Comparison of ENCODE assay signal across 24 mouse cellular contexts in the genomic region with DNA sequence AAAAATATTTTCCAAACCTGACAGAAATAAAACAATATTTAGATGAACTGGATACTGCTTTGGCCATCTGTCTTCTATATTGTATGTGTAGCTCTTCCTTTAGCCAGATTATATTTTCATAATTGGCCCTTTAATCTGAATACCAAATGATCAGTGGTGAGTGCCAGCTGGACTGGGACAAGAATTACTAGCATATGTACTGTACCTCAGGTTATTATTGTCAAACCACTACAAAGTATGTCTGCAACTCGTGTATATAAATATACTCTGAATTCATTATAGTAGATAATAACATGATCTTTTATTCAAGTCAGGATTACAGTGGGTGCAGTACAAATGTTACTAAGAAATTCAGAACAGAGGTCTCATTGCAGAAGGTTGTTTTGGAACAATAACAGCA.
DNase-seq lines count a peak whose midpoint lies in the region; ATAC-seq lines count a peak whose summit lies in the region.
"Had no signal": no experiment of that assay in that cellular context is flagged by ENCODE, and none has a peak within 500 bp of the region (broad histone marks: within the 10 kb centered on the region; RNA-seq: fewer than 3 reads in every experiment).

No protein-coding gene starts in this region.

- H3K27me3 ChIP-seq in forebrain, embryonic 14.5 days (replicated peaks; ENCODE audit: control insufficient read depth, insufficient read depth, low read length): no peaks in the 10 kb centered on the region
- H3K27me3 ChIP-seq in forebrain, embryonic 10.5 days (ENCODE audit: poor library complexity, severe bottlenecking): no peaks in the 10 kb centered on the region
- H3K27me3 ChIP-seq in forebrain, embryonic 16.5 days (replicated peaks; ENCODE audit: control insufficient read depth, insufficient read depth, low read length): no peaks in the 10 kb centered on the region
- H3K27me3 ChIP-seq: embryonic facial prominence, embryonic 13.5 days; heart, embryonic 12.5 days; heart, embryonic 15.5 days had no signal

- 28% methylated on average over 1 of the region's 1 CpGs for WGBS in forebrain, embryonic 14.5 days
- WGBS in forebrain, embryonic 10.5 days: 65% methylated on average over 1 of the region's 1 CpGs
- WGBS in forebrain, embryonic 16.5 days: 15% methylated on average over 1 of the region's 1 CpGs

- H3K36me3 ChIP-seq in forebrain, embryonic 14.5 days (ENCODE audit: control insufficient read depth, insufficient read depth, low read length): no peaks in the 10 kb centered on the region
- no peaks in the 10 kb centered on the region for H3K36me3 ChIP-seq in forebrain, embryonic 10.5 days (replicated peaks)
- H3K36me3 ChIP-seq in forebrain, embryonic 16.5 days (ENCODE audit: control insufficient read depth, insufficient read depth): no peaks in the 10 kb centered on the region
- H3K36me3 ChIP-seq: embryonic facial prominence, embryonic 13.5 days; heart, embryonic 12.5 days; heart, embryonic 15.5 days had no signal

- no peak overlapping the region for H3K27ac ChIP-seq in forebrain, embryonic 14.5 days (ENCODE audit: low read depth, low read length)
- H3K27ac ChIP-seq in forebrain, embryonic 10.5 days: no peak overlapping the region
- H3K27ac ChIP-seq in forebrain, embryonic 16.5 days (ENCODE audit: low read length): no peak overlapping the region
- H3K27ac ChIP-seq: embryonic facial prominence, embryonic 13.5 days; heart, embryonic 15.5 days; hindbrain, embryonic 14.5 days; hindbrain, postnatal 0 days had no signal

- H3K9me3 ChIP-seq in forebrain, embryonic 14.5 days (replicated peaks; ENCODE audit: control insufficient read depth, low read length): no peaks in the 10 kb centered on the region
- no peaks in the 10 kb centered on the region for H3K9me3 ChIP-seq in forebrain, embryonic 10.5 days
- H3K9me3 ChIP-seq in forebrain, embryonic 16.5 days (ENCODE audit: control insufficient read depth, low read length): no peaks in the 10 kb centered on the region
- H3K9me3 ChIP-seq: embryonic facial prominence, embryonic 13.5 days; heart, embryonic 12.5 days; heart, embryonic 15.5 days had no signal

- H3K4me3 ChIP-seq in forebrain, embryonic 14.5 days (ENCODE audit: low read depth, low read length): no peak overlapping the region
- H3K4me3 ChIP-seq in forebrain, embryonic 10.5 days: no peak overlapping the region
- no peak overlapping the region for H3K4me3 ChIP-seq in forebrain, embryonic 16.5 days (replicated peaks; ENCODE audit: low read length)
- H3K4me3 ChIP-seq: embryonic facial prominence, embryonic 13.5 days; heart, embryonic 12.5 days; heart, embryonic 15.5 days had no signal

- H3K4me2 ChIP-seq in forebrain, embryonic 14.5 days (ENCODE audit: low read length): no peak overlapping the region
- no peak overlapping the region for H3K4me2 ChIP-seq in forebrain, embryonic 16.5 days (ENCODE audit: low read length)
- H3K4me2 ChIP-seq: embryonic facial prominence, embryonic 13.5 days; heart, embryonic 12.5 days; heart, embryonic 15.5 days; hindbrain, embryonic 14.5 days had no signal

- H3K9ac ChIP-seq in forebrain, embryonic 14.5 days (ENCODE audit: low read length): no peak overlapping the region
- no peak overlapping the region for H3K9ac ChIP-seq in forebrain, embryonic 16.5 days (replicated peaks; ENCODE audit: low read depth, low read length)
- H3K9ac ChIP-seq: embryonic facial prominence, embryonic 13.5 days; heart, embryonic 12.5 days; heart, embryonic 15.5 days; hindbrain, embryonic 14.5 days had no signal

- ATAC-seq in cerebellum, adult (ENCODE audit: insufficient number of reproducible peaks, low FRiP score, low TSS enrichment): no peak
- peak; percentile 37; the same call in 1 of the 2 replicates for ATAC-seq in forebrain, embryonic 14.5 days
- peak; percentile 84 for ATAC-seq in forebrain, embryonic 16.5 days
- ATAC-seq: hindbrain, postnatal 0 days; inflammation-experienced regulatory T-cells, adult 6 months; intestine, postnatal 0 days had no signal

- no peaks in the 10 kb centered on the region for H3K4me1 ChIP-seq in forebrain, embryonic 14.5 days (ENCODE audit: control insufficient read depth, insufficient read depth, low read length)
- H3K4me1 ChIP-seq in forebrain, embryonic 10.5 days: no peaks in the 10 kb centered on the region
- H3K4me1 ChIP-seq in forebrain, embryonic 16.5 days (replicated peaks; ENCODE audit: control insufficient read depth, insufficient read depth, low read length): no peaks in the 10 kb centered on the region
- H3K4me1 ChIP-seq: embryonic facial prominence, embryonic 13.5 days; heart, embryonic 12.5 days; heart, embryonic 15.5 days had no signal

- peak; percentile 16 to 22 for DNase-seq in cerebellum, postnatal 10 days
- peak; percentile 26 for DNase-seq in forebrain, embryonic 14.5 days (ENCODE audit: low spot score)
- no peak for DNase-seq in forebrain, embryonic 10.5 days (ENCODE audit: extremely low spot score, low spot score)
- peak; percentile 15 for DNase-seq in brain, adult 2 months (ENCODE audit: low read depth, low spot score)
- no peak for DNase-seq in lung, postnatal 14 days
- DNase-seq: adrenal gland, adult 2 months; adrenal gland, postnatal 14 days; B cell, adult 2 months; cerebellum, adult 11-12 months; cerebellum, adult 8-10 months; gastrocnemius, postnatal 25 days; heart, adult 18-20 months; heart, postnatal 10 days; heart, postnatal 36 days; kidney, adult 2 months had no signal

Comparison
In these comparisons a context has a peak if more than half of its experiments do, and no peak if none do; other contexts are left out.
1. DNase-seq: peak in cerebellum, postnatal 10 days (2 of 2), forebrain, embryonic 14.5 days (single experiment) and brain, adult 2 months (single experiment); none in forebrain, embryonic 10.5 days (single experiment) and lung, postnatal 14 days (single experiment).